Mouse (Mus musculus): Measurements from ENCODE around the gene Dennd4b. TPM values are rescaled to one million over a fixed set of nuclear protein-coding genes. Genes with fewer than 3 reads are reported as not detected.
A peak's percentile ranks its signal among the peaks of the same experiment; 100 is the strongest.
"Not testable (repeated sequence)": the region's sequence is repeated elsewhere in the genome, so short reads cannot be mapped to it uniquely, and the experiment has no call there.

Dennd4b gene
- total and polyA plus RNA-seq, 3 experiments: 9.8 to 45.3 (median 27.8) TPM

GRCm38 (mm10) chr3:90280708-90281107, 15.7 kb downstream of the Dennd4b start:
- Histone ChIP-seq H3K4me3 (replicated peaks in 1 of 3; ENCODE audit: low read depth in 2 of 3, low read length in 2 of 3, poor library complexity in 1 of 3) (no peak overlapping the region), H3K79me2 (replicated peaks; ENCODE audit: control insufficient read depth, extremely low read depth, insufficient read depth, poor library complexity, severe bottlenecking) (no peaks in the 10 kb centered on the region), H3K27ac (ENCODE audit: insufficient read depth, low read depth) (no peak overlapping the region), H3K4me1 (ENCODE audit: control insufficient read depth in 1 of 2, insufficient read depth in 2 of 2) (no peaks in the 10 kb centered on the region), H3K36me3 (replicated peaks in 1 of 2; ENCODE audit: control insufficient read depth in 1 of 2, insufficient read depth in 1 of 2, low read length in 1 of 2) (peaks cover 54 to 75% of the 10 kb centered on the region in 2 experiments), H3K4me2 (ENCODE audit: insufficient read depth, low read depth, poor library complexity, severe bottlenecking) (no peak overlapping the region), H3K9me3 (replicated peaks; ENCODE audit: low read length) (no peaks in the 10 kb centered on the region), H3K9ac (ENCODE audit: insufficient read depth, low read depth) (no peak overlapping the region), H3K27me3 (replicated peaks) (no peaks in the 10 kb centered on the region)
- DNase-seq (ENCODE audit: extremely low read depth): no peak
- dilution Hi-C loops (cut with MboI; ENCODE audit: extremely low pct_ligation_motif_present, extremely low pct_unique_long_range_greater_than_20kb, low sequenced_read_pairs) (no loop called here), in situ Hi-C loops (cut with MboI; ENCODE audit: low pct_ligation_motif_present, low pct_unique_long_range_greater_than_20kb, low sequenced_read_pairs) (no loop called here)
- TF ChIP-seq ZMIZ1 (IDR thresholded peaks at IDR 0.05; ENCODE audit: low read depth, low read length) (no peak), SIN3A (IDR thresholded peaks at IDR 0.05; ENCODE audit: low read length) (no peak), BHLHE40 (IDR thresholded peaks at IDR 0.05; ENCODE audit: low read depth, low read length) (no peak), IRF4 (IDR thresholded peaks at IDR 0.05; ENCODE audit: low read depth, low read length) (no peak), NRF1 (IDR thresholded peaks at IDR 0.05; ENCODE audit: low read depth, low read length) (no peak)

- Histone ChIP-seq H3K27ac (ENCODE audit: insufficient read depth, low read depth) (no peak overlapping the region), H3K4me2 (ENCODE audit: insufficient read depth, low read depth, poor library complexity, severe bottlenecking) (no peak overlapping the region), H3K4me1 (ENCODE audit: control insufficient read depth in 1 of 2, insufficient read depth in 2 of 2) (peaks cover 0 to 4% of the 10 kb centered on the region in 2 experiments; a peak in 1 of 4 replicates), H3K4me3 (replicated peaks in 1 of 3; ENCODE audit: low read depth in 2 of 3, low read length in 2 of 3, poor library complexity in 1 of 3) (no peak overlapping the region), H3K79me2 (replicated peaks; ENCODE audit: control insufficient read depth, extremely low read depth, insufficient read depth, poor library complexity, severe bottlenecking) (no peaks in the 10 kb centered on the region), H3K9ac (ENCODE audit: insufficient read depth, low read depth) (no peak overlapping the region), H3K36me3 (replicated peaks in 1 of 2; ENCODE audit: control insufficient read depth in 1 of 2, insufficient read depth in 1 of 2, low read length in 1 of 2) (peaks cover 21 to 41% of the 10 kb centered on the region in 2 experiments), H3K27me3 (replicated peaks) (no peaks in the 10 kb centered on the region), H3K9me3 (replicated peaks; ENCODE audit: low read length) (no peaks in the 10 kb centered on the region)
- in situ Hi-C loops (cut with MboI; ENCODE audit: low pct_ligation_motif_present, low pct_unique_long_range_greater_than_20kb, low sequenced_read_pairs): no loop called here
- TF ChIP-seq CTCF (conservative IDR thresholded peaks at IDR 0.05 in 1 of 2, IDR thresholded peaks at IDR 0.05 in 1 of 2; ENCODE audit: low read depth in 2 of 2, low read length in 2 of 2) (peak in 1 of 2 experiments; percentile 21; a peak in 2 of 4 replicates), ZNF384 (IDR thresholded peaks at IDR 0.05; ENCODE audit: low read depth, low read length) (no peak), POLR2A (IDR thresholded peaks at IDR 0.05; ENCODE audit: low read depth, low read length) (peak; percentile 23; the same call in 1 of the 2 replicates), ELF1 (IDR thresholded peaks at IDR 0.05; ENCODE audit: low read depth, low read length) (no peak), SMC3 (IDR thresholded peaks at IDR 0.05; ENCODE audit: low read depth, low read length) (0 out of 2 replicates have a peak, but pooled peaks have one; percentile 1)
- DNase-seq (ENCODE audit: extremely low read depth): no peak
- dilution Hi-C loops (cut with MboI; ENCODE audit: extremely low pct_ligation_motif_present, extremely low pct_unique_long_range_greater_than_20kb, low sequenced_read_pairs): no loop called here
Observed at GRCm38 (mm10) chr3:90284150-90284549, 19.2 kb downstream of the Dennd4b start.

- H3K9ac ChIP-seq (ENCODE audit: insufficient read depth, low read depth); H3K4me1 ChIP-seq (ENCODE audit: control insufficient read depth in 1 of 2, insufficient read depth in 2 of 2); in situ Hi-C loops (cut with MboI; ENCODE audit: low pct_ligation_motif_present, low pct_unique_long_range_greater_than_20kb, low sequenced_read_pairs); H3K9me3 ChIP-seq (replicated peaks; ENCODE audit: low read length); H3K4me2 ChIP-seq (ENCODE audit: insufficient read depth, low read depth, poor library complexity, severe bottlenecking); H3K4me3 ChIP-seq (replicated peaks in 1 of 3; ENCODE audit: low read depth in 2 of 3, low read length in 2 of 3, poor library complexity in 1 of 3); H3K36me3 ChIP-seq (replicated peaks in 1 of 2; ENCODE audit: control insufficient read depth in 1 of 2, insufficient read depth in 1 of 2, low read length in 1 of 2); dilution Hi-C loops (cut with MboI; ENCODE audit: extremely low pct_ligation_motif_present, extremely low pct_unique_long_range_greater_than_20kb, low sequenced_read_pairs); DNase-seq (ENCODE audit: extremely low read depth); H3K27me3 ChIP-seq (replicated peaks); H3K27ac ChIP-seq (ENCODE audit: insufficient read depth, low read depth): not testable (repeated sequence)
- peaks cover 12% of the 10 kb centered on the region for H3K79me2 ChIP-seq (replicated peaks; ENCODE audit: control insufficient read depth, extremely low read depth, insufficient read depth, poor library complexity, severe bottlenecking)
- TF ChIP-seq ZNF384 (IDR thresholded peaks at IDR 0.05; ENCODE audit: low read depth, low read length): peak; percentile 63
Observed at GRCm38 (mm10) chr3:90289403-90289802, 24.4 kb downstream of the Dennd4b start.

Measured in CH12.LX (cell line).